In the genomic region with DNA sequence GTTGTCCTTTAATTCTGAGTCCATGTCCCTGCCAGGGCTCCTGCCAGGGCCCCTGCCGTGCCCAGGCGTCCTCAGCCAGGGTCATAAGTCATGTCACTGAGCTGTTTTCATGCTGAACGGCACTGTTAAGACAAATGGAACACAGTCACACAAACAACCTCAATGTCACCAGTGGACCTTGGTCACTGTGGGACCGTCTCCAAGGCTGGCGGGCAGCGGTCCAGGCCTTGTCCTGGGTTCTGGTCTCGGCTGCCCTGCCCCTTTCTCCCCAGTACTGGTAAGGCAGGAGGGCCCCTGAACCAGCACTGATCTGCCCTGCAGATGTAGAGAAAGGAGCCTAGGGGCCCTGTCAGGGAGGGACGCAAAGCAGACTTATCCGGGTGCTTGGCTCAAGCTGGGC, we compare ENCODE assay signal across 8 mouse cellular contexts.
DNase-seq lines count a peak whose midpoint lies in the region; ATAC-seq lines count a peak whose summit lies in the region.
"Had no signal": no experiment of that assay in that cellular context is flagged by ENCODE, and none has a peak within 500 bp of the region (broad histone marks: within the 10 kb centered on the region; RNA-seq: fewer than 3 reads in every experiment).

No protein-coding gene starts in this region.

- no peaks in the 10 kb centered on the region for H3K36me3 ChIP-seq in heart, embryonic 13.5 days
- H3K36me3 ChIP-seq: limb, embryonic 13.5 days had no signal

- H3K27ac ChIP-seq in heart, embryonic 13.5 days (replicated peaks) = no peak overlapping the region
- H3K27ac ChIP-seq: limb, embryonic 13.5 days had no signal

- H3K9me3 ChIP-seq in heart, embryonic 13.5 days = no peaks in the 10 kb centered on the region
- H3K9me3 ChIP-seq: limb, embryonic 13.5 days had no signal

- WGBS in heart, embryonic 13.5 days = 77% methylated on average over 9 of the region's 9 CpGs

- no peaks in the 10 kb centered on the region; the same call in 1 of the 2 replicates for H3K27me3 ChIP-seq in heart, embryonic 13.5 days (replicated peaks)
- H3K27me3 ChIP-seq: limb, embryonic 13.5 days had no signal

- H3K4me1 ChIP-seq in heart, embryonic 13.5 days = peaks cover 73% of the 10 kb centered on the region

- 0 out of 2 replicates have a peak overlapping the region, but pooled peaks have one; percentile 11 for H3K9ac ChIP-seq in heart, embryonic 13.5 days
- H3K9ac ChIP-seq: limb, embryonic 13.5 days had no signal

- no peak for DNase-seq in heart, adult 8-10 months (ENCODE audit: low spot score)
- peak; percentile 75 to 90 for DNase-seq in adrenal gland, adult 18-20 months (ENCODE audit: low spot score in 2 of 2)
- DNase-seq in adrenal gland, postnatal 4 days (ENCODE audit: low spot score in 2 of 2) = peak; percentile 59 to 74
- peak; percentile 88 to 90 for DNase-seq in kidney, postnatal 36 days
- no peak for DNase-seq in spleen, postnatal 36 days (ENCODE audit: low spot score in 2 of 2)
- DNase-seq in right cerebral cortex, postnatal 10 days (ENCODE audit: low spot score in 2 of 2) = no peak

- ATAC-seq in heart, embryonic 13.5 days (ENCODE audit: extremely low read depth, insufficient number of reproducible peaks, low FRiP score, low TSS enrichment) = no peak

- no peak overlapping the region for H3K4me3 ChIP-seq in heart, embryonic 13.5 days
- H3K4me3 ChIP-seq: limb, embryonic 13.5 days had no signal

- H3K4me2 ChIP-seq in heart, embryonic 13.5 days = no peak overlapping the region
- H3K4me2 ChIP-seq: limb, embryonic 13.5 days had no signal

Comparison
In these comparisons a context has a peak if more than half of its experiments do, and no peak if none do; other contexts are left out.
1. DNase-seq: peak in adrenal gland, adult 18-20 months (2 of 2), adrenal gland, postnatal 4 days (2 of 2) and kidney, postnatal 36 days (2 of 2); none in heart, adult 8-10 months (single experiment), spleen, postnatal 36 days (0 of 2) and right cerebral cortex, postnatal 10 days (0 of 2).